Mouse (Mus musculus): Measurements from ENCODE around the gene Mymx.

GRCm38 (mm10) chr17:45584096-45584896 is 17.6 kb downstream of the Mymx start:
- no peak for TF ChIP-seq CTCF (IDR thresholded peaks at IDR 0.05; ENCODE audit: low read depth, low read length)
- no peak for TF ChIP-seq TAL1 (conservative IDR thresholded peaks at IDR 0.05; ENCODE audit: low read depth, low read length)
- TF ChIP-seq GATA1 (IDR thresholded peaks at IDR 0.05; ENCODE audit: borderline replicate concordance, low read length): no peak

All from G1E (cell line).